Mouse (Mus musculus) gonadal fat pad, adult 2 months (tissue): ENCODE data around the gene Wdr45b. TPM values are rescaled to one million over a fixed set of nuclear protein-coding genes. Genes with fewer than 3 reads are reported as not detected.
"Not testable (repeated sequence)": the region's sequence is repeated elsewhere in the genome, so short reads cannot be mapped to it uniquely, and the experiment has no call there.

Experiments
- DNase-seq: peaks from one replicate; pipeline ENCODE4 v3.0.0-alpha.2; 2012; ENCODE audit warnings: low read depth
- polyA plus RNA-seq: library from polyadenylated mRNA; depleted of rRNA; stranded (reverse); fragments of >200 nt; gene quantifications from 2 replicates; pipeline ENCODE4 v1.2.3, GENCODE M21; 2012; rRNA removed

The Wdr45b gene
- polyA plus RNA-seq, 1 experiment: 66.2 TPM

DNA sequence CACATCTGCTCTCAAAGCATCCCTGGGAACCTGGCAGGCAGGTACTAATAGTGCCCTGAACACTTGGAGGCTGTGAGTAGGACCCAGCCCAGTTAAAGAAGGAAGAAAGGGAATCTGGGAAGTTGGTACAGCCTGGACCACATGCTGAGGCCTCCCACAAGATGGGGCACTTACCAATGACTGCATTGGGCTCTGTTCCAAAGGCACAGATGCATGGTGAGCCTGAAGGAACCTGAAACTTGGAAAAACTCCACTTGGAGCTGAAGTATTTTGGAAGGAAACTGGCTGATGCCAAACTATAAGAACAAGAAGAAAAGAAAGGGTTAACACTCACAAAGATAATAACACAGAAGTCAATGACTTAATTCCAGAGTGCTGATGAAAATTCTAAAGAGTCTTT is 25.6 kb downstream of the Wdr45b start:
- DNase-seq: no peak

DNA sequence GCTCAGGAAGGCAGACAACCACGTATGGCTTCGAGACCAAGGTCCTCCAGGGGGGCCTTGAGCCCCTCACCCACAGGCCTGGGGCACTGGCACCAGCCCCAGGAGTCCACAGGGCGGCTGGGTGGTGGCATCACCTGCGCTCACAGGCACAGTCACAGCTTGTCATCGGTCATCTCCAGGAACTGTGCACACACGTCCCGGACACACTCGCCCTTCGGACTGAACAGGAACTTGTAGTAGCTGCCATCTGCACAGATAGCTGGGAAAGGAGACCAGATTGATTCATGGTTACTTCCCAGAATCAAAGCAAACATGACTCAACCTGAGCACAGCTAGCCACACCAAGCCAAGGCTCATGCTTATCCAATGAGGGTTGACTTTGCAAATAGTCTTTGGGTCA is 26.0 kb downstream of the Wdr45b start:
- DNase-seq: no peak

DNA sequence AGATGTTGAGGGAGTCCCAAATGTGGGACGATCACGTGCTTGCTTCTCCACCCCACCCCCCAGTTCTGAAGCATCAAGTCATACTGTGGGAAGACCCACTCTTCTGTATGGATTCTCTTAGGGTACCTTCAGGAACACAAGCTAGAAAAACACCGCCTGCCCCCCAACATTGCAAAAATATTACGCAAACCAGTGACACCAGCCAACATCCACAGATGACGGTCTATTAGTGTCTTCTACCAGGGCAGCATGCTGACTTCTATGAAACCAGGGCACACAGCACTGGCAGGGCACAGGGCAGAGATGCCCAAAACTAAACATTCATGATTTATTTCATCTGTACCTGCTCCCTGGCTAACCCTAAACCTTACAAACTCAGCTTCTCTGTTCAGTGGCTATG is 27.6 kb downstream of the Wdr45b start:
- DNase-seq: no peak

DNA sequence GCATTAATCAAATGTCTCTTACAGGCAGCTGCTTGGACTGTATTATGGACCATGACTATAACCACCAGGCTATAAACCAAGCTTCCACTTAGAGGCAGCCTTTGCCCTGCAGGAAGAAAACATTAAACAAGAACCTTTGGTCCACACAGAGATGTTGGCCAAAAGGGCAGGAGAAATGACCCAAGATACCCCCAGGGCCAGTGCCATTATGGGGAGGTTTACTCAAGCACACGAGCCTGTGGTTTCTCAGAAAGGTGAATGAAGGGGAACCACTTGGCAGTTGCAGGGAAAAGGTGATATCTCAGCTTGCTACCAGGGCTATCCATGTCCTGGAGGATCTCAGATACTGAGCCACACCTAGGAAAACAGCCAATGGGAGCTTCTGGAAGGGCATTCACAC is 28.2 kb downstream of the Wdr45b start:
- DNase-seq: no peak

DNA sequence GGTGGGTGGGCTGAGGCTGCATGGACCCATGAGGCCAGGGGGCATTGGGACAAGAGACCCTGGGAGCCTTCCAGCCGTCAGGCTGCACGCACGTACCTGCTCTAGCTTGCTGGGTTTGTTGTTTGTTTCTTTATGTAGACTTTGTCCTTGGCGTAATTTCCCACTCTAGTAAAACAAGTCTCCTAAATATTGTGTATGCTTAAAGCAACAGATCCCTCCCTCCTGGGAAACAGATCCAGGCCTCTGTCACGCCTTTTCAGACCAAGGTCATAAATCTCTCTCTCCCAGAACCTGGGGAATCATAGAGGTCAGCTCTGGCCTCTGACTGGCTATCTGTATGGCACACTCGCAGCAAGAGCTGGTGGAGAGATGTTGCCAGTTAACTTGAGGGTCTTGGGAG is 46.5 kb downstream of the Wdr45b start:
- DNase-seq: not testable (repeated sequence)

DNA sequence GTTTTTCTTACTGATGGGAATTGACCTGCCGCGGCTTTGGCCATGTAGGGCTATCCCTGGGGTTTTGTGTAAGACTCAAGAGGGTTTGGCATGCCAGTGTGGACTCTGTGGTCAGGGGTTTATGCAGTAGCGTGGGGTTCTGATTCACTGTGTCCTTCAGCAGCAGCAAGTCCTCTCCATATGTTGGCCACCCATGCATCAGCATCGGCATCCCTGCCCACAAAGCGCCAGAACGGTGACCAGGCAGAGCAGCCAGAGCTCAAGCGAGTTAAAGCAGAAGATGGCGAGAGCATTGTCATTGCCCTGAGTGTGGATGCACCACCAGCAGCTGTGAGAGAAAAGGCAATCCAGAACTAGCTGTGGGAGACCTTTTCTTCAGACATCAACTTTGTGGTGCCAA is 47.6 kb downstream of the Wdr45b start:
- no peak for DNase-seq

DNA sequence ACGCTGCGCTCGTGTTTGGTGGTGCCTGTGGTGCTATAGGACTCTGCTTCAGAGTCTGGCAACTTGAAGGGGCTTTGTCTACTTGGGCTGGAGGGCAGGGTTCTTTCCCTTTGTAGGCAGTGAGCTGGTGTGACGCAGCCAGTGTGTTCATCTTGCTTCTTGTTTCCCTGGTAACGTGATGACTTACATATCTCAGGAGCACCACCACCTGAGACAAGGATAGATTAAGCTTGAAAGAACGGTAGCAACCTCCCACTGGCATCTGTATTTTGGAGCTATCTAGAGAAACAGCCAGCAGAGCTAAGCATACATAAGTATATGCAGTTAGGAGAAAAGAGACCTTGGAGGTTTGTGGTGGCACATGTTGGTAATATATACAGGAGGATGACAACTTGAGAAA is 48.9 kb downstream of the Wdr45b start:
- no peak for DNase-seq

DNA sequence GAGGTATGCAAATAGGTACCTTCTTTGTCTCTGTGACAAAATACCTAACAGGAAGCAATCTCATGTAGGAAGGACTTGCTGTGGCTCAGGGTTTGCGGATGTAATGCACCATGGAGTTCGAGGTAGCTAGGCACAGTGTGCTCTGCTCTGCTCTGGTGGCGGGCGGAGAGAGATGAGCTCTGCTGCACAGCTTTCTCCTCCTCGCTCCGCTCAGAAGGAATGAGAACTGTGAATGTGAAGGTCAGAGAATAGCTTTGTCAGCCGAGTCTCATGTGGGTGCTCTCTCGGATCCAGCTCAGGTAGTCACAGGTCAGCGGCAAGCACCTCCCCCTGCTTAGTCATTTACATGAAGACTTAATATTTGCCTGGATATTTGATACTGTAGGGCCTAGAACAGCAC is 54.0 kb downstream of the Wdr45b start:
- DNase-seq: no peak

DNA sequence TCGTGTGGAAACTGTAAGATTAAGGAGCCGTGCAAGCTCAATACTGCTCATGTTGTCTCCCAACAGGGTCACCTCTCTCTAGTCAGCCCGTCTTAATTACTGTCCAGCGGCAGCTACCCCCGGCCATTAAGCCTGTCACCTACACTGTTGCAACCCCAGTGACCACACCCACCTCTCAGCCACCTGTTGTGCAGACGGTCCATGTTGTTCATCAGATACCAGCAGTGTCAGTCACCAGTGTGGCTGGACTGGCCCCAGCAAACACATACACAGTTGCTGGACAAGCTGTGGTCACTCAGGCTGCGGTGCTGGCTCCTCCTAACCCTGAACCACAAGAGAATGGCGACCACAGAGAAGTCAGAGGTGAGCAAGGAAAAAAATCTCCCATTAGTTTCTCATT is 55.8 kb downstream of the Wdr45b start:
- no peak for DNase-seq

DNA sequence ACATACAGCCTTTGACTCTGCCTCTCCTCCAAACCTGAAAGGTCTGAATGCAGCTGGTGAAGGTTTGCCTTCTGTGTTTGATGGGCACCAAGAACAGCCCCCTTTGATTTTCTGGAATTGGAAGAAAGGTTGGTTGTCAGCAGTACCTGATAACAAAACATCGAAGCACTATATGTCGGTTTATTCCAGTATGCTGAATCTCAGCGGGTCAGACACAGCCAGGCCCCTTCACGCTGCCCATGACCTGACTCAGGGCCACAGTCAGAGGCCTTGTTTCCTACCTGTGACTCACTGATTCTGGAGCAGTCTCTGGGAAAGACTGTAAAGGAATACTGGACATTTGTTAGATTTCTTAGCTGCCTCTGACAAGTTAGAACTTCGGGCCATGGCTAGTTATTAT is 59.5 kb downstream of the Wdr45b start:
- DNase-seq: no peak

DNA sequence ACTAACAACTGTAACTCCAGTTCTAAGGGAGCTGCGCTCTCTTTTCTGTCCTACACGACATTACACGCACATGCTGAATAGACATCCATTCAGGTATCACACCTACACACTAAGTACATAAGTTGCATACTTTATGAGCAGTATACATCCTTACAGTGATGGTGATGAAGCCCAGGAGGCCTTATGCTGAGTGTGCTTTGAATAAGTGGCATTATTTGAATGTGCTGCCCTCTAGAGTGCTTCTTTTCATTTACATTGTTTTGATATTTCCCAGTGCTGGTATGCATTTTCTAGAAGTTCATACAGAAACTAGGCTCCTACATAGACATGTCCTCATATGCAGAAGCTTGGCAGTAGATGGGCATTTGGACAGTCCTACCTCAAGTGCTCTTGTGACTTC is 64.4 kb downstream of the Wdr45b start:
- no peak for DNase-seq

DNA sequence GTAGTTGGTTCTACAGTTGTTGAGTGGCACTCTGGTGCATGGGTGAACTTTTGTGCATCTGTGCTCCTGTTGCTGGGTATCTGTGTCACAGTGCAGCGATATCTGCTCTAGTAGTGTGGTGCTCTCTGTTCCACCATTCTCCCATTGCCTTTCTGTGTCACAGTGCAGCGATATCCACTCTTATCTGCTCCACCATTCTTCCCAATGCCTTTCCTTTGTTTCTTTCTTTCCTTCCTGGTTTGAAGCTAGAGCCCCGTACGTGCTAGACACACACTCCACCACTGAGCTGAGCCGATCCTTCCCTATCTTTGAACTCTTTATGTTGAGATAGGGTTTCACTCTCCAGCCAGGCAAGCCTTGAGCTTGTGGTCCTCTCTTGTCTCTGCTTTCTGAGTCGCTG is 71.3 kb downstream of the Wdr45b start:
- no peak for DNase-seq

DNA sequence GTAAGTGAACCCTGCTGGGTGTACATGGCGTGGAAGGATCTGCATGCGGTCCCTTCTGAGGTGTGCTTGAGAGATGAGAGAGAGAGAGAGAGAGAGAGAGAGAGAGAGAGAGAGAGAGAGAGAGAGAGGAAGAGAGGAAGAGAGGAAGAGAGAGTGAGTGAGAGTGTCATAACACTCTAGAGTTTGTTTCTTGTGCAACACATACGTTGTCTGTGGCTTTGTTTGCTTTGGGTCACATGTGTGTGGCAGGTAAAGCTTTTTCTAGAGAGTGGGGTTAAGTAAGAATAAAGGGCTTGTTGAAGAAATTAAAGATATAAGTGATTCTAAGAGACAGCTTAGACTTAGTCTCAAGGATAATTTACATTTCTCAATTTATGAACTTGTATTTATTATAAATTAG is 76.2 kb downstream of the Wdr45b start:
- DNase-seq: no peak

DNA sequence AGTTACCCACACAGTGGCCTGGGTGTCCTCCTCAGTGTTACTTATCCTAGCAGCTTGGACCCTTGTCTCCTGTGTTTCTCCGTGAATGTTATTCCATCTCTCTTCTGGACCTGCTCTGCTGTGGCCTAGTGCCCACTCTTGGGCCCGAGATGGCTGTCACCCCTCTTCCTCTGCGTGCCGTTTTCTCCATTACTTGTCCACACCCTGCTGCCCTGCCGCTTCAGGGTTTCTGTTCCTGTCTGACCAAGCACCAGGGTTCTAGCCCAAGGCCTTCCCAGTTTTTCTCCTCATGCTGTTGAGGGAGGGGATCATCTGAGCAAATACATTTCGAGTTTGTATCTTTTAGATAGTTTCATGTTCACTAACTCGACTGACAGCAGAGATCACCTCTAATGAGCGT is 76.7 kb downstream of the Wdr45b start:
- DNase-seq: no peak

Other genes starting within 250 kb of the Wdr45b start
- 0.12 and 0.13 TPM in 2 replicates for gene Tex19.2, start 235.8 kb downstream of the Wdr45b start, polyA plus RNA-seq
- 0.05 and 0.06 TPM in 2 replicates for gene Tex19.1, start 208.3 kb downstream of the Wdr45b start, polyA plus RNA-seq
- 0.14 TPM in 1 of 2 replicates, not detected in the other for gene Uts2r, start 194.2 kb downstream of the Wdr45b start, polyA plus RNA-seq
- 22.8 and 36.9 TPM in 2 replicates for gene Hexdc, start 150.0 kb downstream of the Wdr45b start, polyA plus RNA-seq
- 28.8 and 34.4 TPM in 2 replicates for gene Ogfod3, start 149.7 kb downstream of the Wdr45b start, polyA plus RNA-seq
- 27.5 and 40.6 TPM in 2 replicates for gene Cybc1, start 125.1 kb downstream of the Wdr45b start, polyA plus RNA-seq
- 30.3 and 48.1 TPM in 2 replicates for gene Narf, start 117.2 kb downstream of the Wdr45b start, polyA plus RNA-seq
- 41.4 and 43.9 TPM in 2 replicates for gene Foxk2, start 94.5 kb downstream of the Wdr45b start, polyA plus RNA-seq
- gene Rab40b, start 33.8 kb upstream of the Wdr45b start, polyA plus RNA-seq: 9.2 and 9.4 TPM in 2 replicates
- gene Fn3krp, start 67.0 kb upstream of the Wdr45b start, polyA plus RNA-seq: 9.8 and 13.6 TPM in 2 replicates
- 1.9 and 2.4 TPM in 2 replicates for gene Fn3k, start 80.5 kb upstream of the Wdr45b start, polyA plus RNA-seq
- 68.5 and 99.9 TPM in 2 replicates for gene Tbcd, start 97.5 kb upstream of the Wdr45b start, polyA plus RNA-seq
- gene Zfp750, start 164.9 kb upstream of the Wdr45b start, polyA plus RNA-seq: 6.7 and 13.2 TPM in 2 replicates